Mouse (Mus musculus): ENCODE results near the gene Tmem41b.

GRCm38 (mm10) chr7:109924965-109925364 lies 61.8 kb downstream of the Tmem41b start:
- TF ChIP-seq CTCF (IDR thresholded peaks at IDR 0.05; ENCODE audit: borderline replicate concordance, extremely low read depth, insufficient read depth, insufficient read length) = no peak
- TF ChIP-seq POLR2A (IDR thresholded peaks at IDR 0.05; ENCODE audit: borderline replicate concordance, extremely low read depth, insufficient read depth, insufficient read length, poor library complexity, severe bottlenecking) = no peak
